Mouse (Mus musculus): ENCODE measurements around the gene Rwdd1.

- TF ChIP-seq POLR2A (IDR thresholded peaks at IDR 0.05; ENCODE audit: borderline replicate concordance, insufficient read depth, low read length), result no peak
- no peak for TF ChIP-seq CTCF (IDR thresholded peaks at IDR 0.05; ENCODE audit: borderline replicate concordance, insufficient read depth, low read depth, low read length)
These were observed 66.9 kb downstream of the Rwdd1 start for GRCm38 (mm10) chr10:33952509-33952908.

Data from cerebellum, adult 2 months (tissue).